Mouse (Mus musculus): ENCODE measurements at regions not wholly inside any gene's neighbourhood (a gene's known extent, or its start where the extent isn't known, plus 50 kb on each side); places are given as distances from the start of the nearest gene placed in this dataset.

GRCm38 (mm10) chr12:117414020-117414419 lies 102.3 kb upstream of the Rapgef5 start:
- Histone ChIP-seq H3K27ac (ENCODE audit: insufficient read depth, low read depth, low read length) (no peak overlapping the region), H3K4me1 (ENCODE audit: control insufficient read depth, insufficient read depth, low read length) (peaks cover 4% of the 10 kb centered on the region; the same call in 1 of the 2 replicates), H3K4me3 (ENCODE audit: insufficient read depth, low read depth, low read length) (no peak overlapping the region)
- WGBS: 96% methylated on average over 2 of the region's 2 CpGs
- TF ChIP-seq CTCF (IDR thresholded peaks at IDR 0.05; ENCODE audit: insufficient read depth, low read depth, low read length): no peak
- no peak for TF ChIP-seq POLR2A (IDR thresholded peaks at IDR 0.05; ENCODE audit: insufficient read depth, low read depth, low read length)

GRCm38 (mm10) chr12:117415146-117415545 lies 101.1 kb upstream of the Rapgef5 start:
- TF ChIP-seq POLR2A (IDR thresholded peaks at IDR 0.05; ENCODE audit: insufficient read depth, low read depth, low read length) (no peak), CTCF (IDR thresholded peaks at IDR 0.05; ENCODE audit: insufficient read depth, low read depth, low read length) (no peak)

GRCm38 (mm10) chr12:117417991-117418390 lies 98.3 kb upstream of the Rapgef5 start:
- Histone ChIP-seq H3K4me3 (ENCODE audit: insufficient read depth, low read depth, low read length) (no peak overlapping the region), H3K4me1 (ENCODE audit: control insufficient read depth, insufficient read depth, low read length) (peaks cover 4% of the 10 kb centered on the region; the same call in 1 of the 2 replicates), H3K27ac (ENCODE audit: insufficient read depth, low read depth, low read length) (no peak overlapping the region)
- 84% methylated on average over 4 of the region's 4 CpGs for WGBS
- TF ChIP-seq CTCF (IDR thresholded peaks at IDR 0.05; ENCODE audit: insufficient read depth, low read depth, low read length) (no peak), POLR2A (IDR thresholded peaks at IDR 0.05; ENCODE audit: insufficient read depth, low read depth, low read length) (no peak)

More at GRCm38 (mm10) chr12:117415146-117415545, 101.1 kb upstream of the Rapgef5 start:
- H3K27ac ChIP-seq (ENCODE audit: insufficient read depth, low read depth, low read length): no peak overlapping the region
- peaks cover 4% of the 10 kb centered on the region; the same call in 1 of the 2 replicates for H3K4me1 ChIP-seq (ENCODE audit: control insufficient read depth, insufficient read depth, low read length)
- H3K4me3 ChIP-seq (ENCODE audit: insufficient read depth, low read depth, low read length): no peak overlapping the region
- 58% methylated on average over 2 of the region's 2 CpGs for WGBS

GRCm38 (mm10) chr12:117422315-117422978 lies 93.8 kb upstream of the Rapgef5 start:
- Histone ChIP-seq H3K4me3 (ENCODE audit: insufficient read depth, low read depth, low read length) (no peak overlapping the region), H3K27ac (ENCODE audit: insufficient read depth, low read depth, low read length) (no peak overlapping the region), H3K4me1 (ENCODE audit: control insufficient read depth, insufficient read depth, low read length) (no peaks in the 10 kb centered on the region)
- WGBS: 90% methylated on average over 7 of the region's 7 CpGs
- TF ChIP-seq CTCF (IDR thresholded peaks at IDR 0.05; ENCODE audit: insufficient read depth, low read depth, low read length) (no peak), POLR2A (IDR thresholded peaks at IDR 0.05; ENCODE audit: insufficient read depth, low read depth, low read length) (no peak)

GRCm38 (mm10) chr12:117425363-117426031 lies 90.8 kb upstream of the Rapgef5 start:
- no peak overlapping the region for H3K4me3 ChIP-seq (ENCODE audit: insufficient read depth, low read depth, low read length)
- no peaks in the 10 kb centered on the region for H3K4me1 ChIP-seq (ENCODE audit: control insufficient read depth, insufficient read depth, low read length)
- 90% methylated on average over 9 of the region's 9 CpGs for WGBS
- H3K27ac ChIP-seq (ENCODE audit: insufficient read depth, low read depth, low read length): no peak overlapping the region
- TF ChIP-seq CTCF (IDR thresholded peaks at IDR 0.05; ENCODE audit: insufficient read depth, low read depth, low read length) (no peak), POLR2A (IDR thresholded peaks at IDR 0.05; ENCODE audit: insufficient read depth, low read depth, low read length) (no peak)

GRCm38 (mm10) chr12:117427431-117427830 lies 88.8 kb upstream of the Rapgef5 start:
- Histone ChIP-seq H3K27ac (ENCODE audit: insufficient read depth, low read depth, low read length) (no peak overlapping the region), H3K4me3 (ENCODE audit: insufficient read depth, low read depth, low read length) (no peak overlapping the region), H3K4me1 (ENCODE audit: control insufficient read depth, insufficient read depth, low read length) (no peaks in the 10 kb centered on the region)
- WGBS: 64% methylated on average over 1 of the region's 1 CpGs
- TF ChIP-seq CTCF (IDR thresholded peaks at IDR 0.05; ENCODE audit: insufficient read depth, low read depth, low read length): peak; percentile 45; the same call in 1 of the 2 replicates
- no peak for TF ChIP-seq POLR2A (IDR thresholded peaks at IDR 0.05; ENCODE audit: insufficient read depth, low read depth, low read length)

- no peak overlapping the region for H3K4me3 ChIP-seq (ENCODE audit: insufficient read depth, low read depth, low read length)
- TF ChIP-seq POLR2A (IDR thresholded peaks at IDR 0.05; ENCODE audit: insufficient read depth, low read depth, low read length) (no peak), CTCF (IDR thresholded peaks at IDR 0.05; ENCODE audit: insufficient read depth, low read depth, low read length) (no peak)
- no peaks in the 10 kb centered on the region for H3K4me1 ChIP-seq (ENCODE audit: control insufficient read depth, insufficient read depth, low read length)
- 82% methylated on average over 4 of the region's 4 CpGs for WGBS
- H3K27ac ChIP-seq (ENCODE audit: insufficient read depth, low read depth, low read length): no peak overlapping the region
Measured at GRCm38 (mm10) chr12:117430886-117431285, 85.4 kb upstream of the Rapgef5 start.

GRCm38 (mm10) chr12:117432788-117433187 lies 83.5 kb upstream of the Rapgef5 start:
- TF ChIP-seq CTCF (IDR thresholded peaks at IDR 0.05; ENCODE audit: insufficient read depth, low read depth, low read length) (no peak), POLR2A (IDR thresholded peaks at IDR 0.05; ENCODE audit: insufficient read depth, low read depth, low read length) (no peak)
- Histone ChIP-seq H3K4me1 (ENCODE audit: control insufficient read depth, insufficient read depth, low read length) (no peaks in the 10 kb centered on the region), H3K4me3 (ENCODE audit: insufficient read depth, low read depth, low read length) (no peak overlapping the region), H3K27ac (ENCODE audit: insufficient read depth, low read depth, low read length) (no peak overlapping the region)
- WGBS: 90% methylated on average over 1 of the region's 1 CpGs

- 79% methylated on average over 4 of the region's 4 CpGs for WGBS
- H3K4me3 ChIP-seq (ENCODE audit: insufficient read depth, low read depth, low read length): no peak overlapping the region
- no peak overlapping the region for H3K27ac ChIP-seq (ENCODE audit: insufficient read depth, low read depth, low read length)
- no peak for TF ChIP-seq CTCF (IDR thresholded peaks at IDR 0.05; ENCODE audit: insufficient read depth, low read depth, low read length)
- TF ChIP-seq POLR2A (IDR thresholded peaks at IDR 0.05; ENCODE audit: insufficient read depth, low read depth, low read length): no peak
- H3K4me1 ChIP-seq (ENCODE audit: control insufficient read depth, insufficient read depth, low read length): no peaks in the 10 kb centered on the region
Measured at GRCm38 (mm10) chr12:117437011-117437410, 79.3 kb upstream of the Rapgef5 start.
